ENCODE assay signal across 12 mouse cellular contexts in genomic region chr10:117766111-117766895, GRCm38 (mm10).
"Had no signal": no experiment of that assay in that cellular context is flagged by ENCODE, and none has a peak within 500 bp of the region (broad histone marks: within the 10 kb centered on the region; RNA-seq: fewer than 3 reads in every experiment).

No protein-coding gene starts in this region.

- DNase-seq: left cerebral cortex, postnatal 4 days; liver; liver, embryonic 13.5 days; liver, postnatal 0 days; lung, adult 18-20 months; lung, adult 2 months; lung, embryonic 14.5 days; lung, postnatal 10 days; lung, postnatal 14 days; lung, postnatal 36 days; lung, postnatal 4 days; midbrain, embryonic 14.5 days had no signal
